Mouse (Mus musculus) MEL (cell line): ENCODE results near the gene Zfp276. TPM values are rescaled to one million over a fixed set of nuclear protein-coding genes. Genes with fewer than 3 reads are reported as not detected.

Experiments
- CHD2 ChIP-seq: IDR thresholded peaks from 2 replicates; pipeline ENCODE4 v1.6.1; 2011; ENCODE audit warnings: low read length, improper control_type of control experiment
- CTCF ChIP-seq, 3 experiments: IDR thresholded peaks in 2 of 3; conservative IDR thresholded peaks in 1 of 3; 2 replicates each; pipeline ENCODE4 v1.5.1; 2011 to 2012; ENCODE audit warnings: low read length in 3 of 3, low read depth in 2 of 3, mild to moderate bottlenecking in 2 of 3, improper control_type of control experiment in 1 of 3, inconsistent platforms in 1 of 3, mixed read lengths in 1 of 3, moderate library complexity in 1 of 3; ENCODE audit not compliant: control insufficient read depth in 1 of 3, insufficient read depth in 1 of 3, poor library complexity in 1 of 3, severe bottlenecking in 1 of 3
- KAT2A ChIP-seq: conservative IDR thresholded peaks from 2 replicates; pipeline ENCODE4 v1.6.1; 2012; ENCODE audit warnings: low read depth, low read length, improper control_type of control experiment, inconsistent platforms
- MEF2A ChIP-seq: IDR thresholded peaks from 2 replicates; pipeline ENCODE4 v1.6.1; 2014; ENCODE audit warnings: low read depth, mild to moderate bottlenecking, inconsistent platforms, low read length, improper control_type of control experiment; ENCODE audit not compliant: poor library complexity, insufficient replicate concordance, severe bottlenecking; ENCODE audit errors: extremely low read depth
- MXI1 ChIP-seq: IDR thresholded peaks from 2 replicates; pipeline ENCODE4 v1.6.1; 2011; ENCODE audit warnings: mild to moderate bottlenecking, low read depth, low read length, improper control_type of control experiment
- MYB ChIP-seq: IDR thresholded peaks from 2 replicates; pipeline ENCODE4 v1.6.1; 2011; ENCODE audit warnings: mild to moderate bottlenecking, low read depth, low read length, improper control_type of control experiment
- MYC ChIP-seq: IDR thresholded peaks from 2 replicates; pipeline ENCODE4 v1.6.1; 2011; ENCODE audit warnings: low read depth, mild to moderate bottlenecking, low read length, improper control_type of control experiment, moderate library complexity
- POLR2A ChIP-seq, 2 experiments: IDR thresholded peaks; 2 replicates each; pipeline ENCODE4 v1.6.1; 2011 to 2012; ENCODE audit warnings: low read length in 2 of 2, mild to moderate bottlenecking in 2 of 2, control low read depth in 1 of 2, improper control_type of control experiment in 1 of 2, low read depth in 1 of 2, moderate library complexity in 1 of 2; ENCODE audit not compliant: control insufficient read depth in 1 of 2, insufficient read depth in 1 of 2, poor library complexity in 1 of 2
- RAD21 ChIP-seq: IDR thresholded peaks from 2 replicates; pipeline ENCODE4 v1.6.1; 2011; ENCODE audit warnings: mild to moderate bottlenecking, low read depth, low read length, improper control_type of control experiment
- TCF12 ChIP-seq: IDR thresholded peaks from 2 replicates; pipeline ENCODE4 v1.6.1; 2014; ENCODE audit warnings: low read depth, mild to moderate bottlenecking, inconsistent platforms, low read length, improper control_type of control experiment, moderate library complexity
- USF2 ChIP-seq, 2 experiments: IDR thresholded peaks; 2 replicates each; pipeline ENCODE4 v1.6.1; 2011 to 2012; ENCODE audit warnings: improper control_type of control experiment in 2 of 2, low read length in 2 of 2, borderline replicate concordance in 1 of 2, inconsistent platforms in 1 of 2, low read depth in 1 of 2, mild to moderate bottlenecking in 1 of 2; ENCODE audit not compliant: insufficient read depth in 1 of 2
- polyA plus RNA-seq, 2 experiments: library from polyadenylated mRNA; stranded (reverse) in 1 of 2; unstranded in 1 of 2; fragments of >175 nt in 1 of 2; fragments of >200 nt in 1 of 2; gene quantifications; 2 replicates each; pipeline versions ENCODE4 v1.2.1 to v1.2.4; 2012; ENCODE audit warnings: low replicate concordance in 2 of 2, low read depth in 1 of 2; ENCODE audit not compliant: insufficient read length in 2 of 2, insufficient read depth in 1 of 2, missing spikeins in 1 of 2
- total RNA-seq: library from RNA; depleted of rRNA; stranded (reverse); fragments of 300-350 nt; gene quantifications from 2 replicates; pipeline ENCODE4 v1.2.3, GENCODE M21; 2012; rRNA removed

The Zfp276 gene
- total and polyA plus RNA-seq, 3 experiments = 16.0 to 19.2 TPM; not detected in 1

DNA sequence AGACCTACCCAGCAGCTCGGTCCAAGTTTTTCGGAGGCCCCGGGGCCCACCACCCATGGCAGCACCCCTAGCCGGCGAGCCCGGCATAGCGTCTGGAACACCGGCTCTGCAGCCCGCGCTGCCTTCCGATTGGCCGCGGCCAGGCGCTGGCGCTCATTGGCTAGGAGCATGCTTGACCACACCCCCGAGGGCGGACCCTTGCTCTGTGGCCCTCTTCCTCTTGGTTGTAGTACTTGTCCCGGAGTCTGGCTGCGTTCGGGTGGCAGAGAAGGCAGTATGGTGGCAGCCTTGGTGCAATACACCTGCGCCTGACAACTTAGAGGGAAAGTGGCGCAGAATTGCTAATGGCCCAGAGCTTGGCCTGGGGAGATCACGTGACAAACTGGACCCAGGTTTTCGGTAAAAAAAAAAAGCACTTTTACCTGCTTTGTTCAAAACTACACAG, 64.5 kb downstream of the Zfp276 start, which contains the start of gene Fanca (continued):
- no peak for TF ChIP-seq CTCF (IDR thresholded peaks at IDR 0.05 in 2 of 3, conservative IDR thresholded peaks at IDR 0.05 in 1 of 3; ENCODE audit: control insufficient read depth in 1 of 3, insufficient read depth in 1 of 3, low read depth in 2 of 3, low read length in 3 of 3, poor library complexity in 1 of 3, severe bottlenecking in 1 of 3)
- no peak for TF ChIP-seq RAD21
- no peak; the same call in 1 of the 2 replicates for TF ChIP-seq MXI1
- 0 out of 4 replicates have a peak, but pooled peaks of 1 of the 2 experiments have one; percentile 21 for TF ChIP-seq USF2 (IDR thresholded peaks at IDR 0.05; ENCODE audit: borderline replicate concordance in 1 of 2, insufficient read depth in 1 of 2, low read depth in 1 of 2, low read length in 2 of 2)
- TF ChIP-seq MYC = no peak
- peak; percentile 83 to 86 for TF ChIP-seq POLR2A (IDR thresholded peaks at IDR 0.05; ENCODE audit: control insufficient read depth in 1 of 2, insufficient read depth in 1 of 2, low read depth in 1 of 2, low read length in 2 of 2, poor library complexity in 1 of 2)
- TF ChIP-seq MYB = no peak
- no peak for TF ChIP-seq TCF12
- TF ChIP-seq KAT2A = no peak
- no peak for TF ChIP-seq MEF2A
- TF ChIP-seq CHD2 = no peak

Other genes starting within 250 kb of the Zfp276 start
- gene Ankrd11, start 211.9 kb upstream of the Zfp276 start, total RNA-seq = 49.2 and 57.8 TPM in 2 replicates
- 100 to 1,000 TPM in 1 of 2 experiments, 10 to 100 TPM in 1; 87.7 to 235 TPM for gene Ankrd11, start 211.9 kb upstream of the Zfp276 start, polyA plus RNA-seq
- 28.9 and 32.0 TPM in 2 replicates for gene Spg7, start 191.3 kb upstream of the Zfp276 start, total RNA-seq
- 10 to 100 TPM in 1 of 2 experiments, not detected in 1; 36.0 TPM for gene Spg7, start 191.3 kb upstream of the Zfp276 start, polyA plus RNA-seq
- gene Rpl13, start 151.8 kb upstream of the Zfp276 start, total RNA-seq = 2,918 and 3,113 TPM in 2 replicates
- 1,000 to 10,000 TPM in 1 of 2 experiments, not detected in 1; 1,306 TPM for gene Rpl13, start 151.8 kb upstream of the Zfp276 start, polyA plus RNA-seq
- 2.2 and 3.5 TPM in 2 replicates for gene Cpne7, start 136.8 kb upstream of the Zfp276 start, total RNA-seq
- gene Cpne7, start 136.8 kb upstream of the Zfp276 start, polyA plus RNA-seq = 1 to 10 TPM in 1 of 2 experiments, not detected in 1; 4.5 TPM
- gene Sult5a1, start 95.9 kb upstream of the Zfp276 start, total RNA-seq = 0.15 TPM in 1 of 2 replicates, not detected in the other
- gene Sult5a1, start 95.9 kb upstream of the Zfp276 start, polyA plus RNA-seq = not detected
- gene Dpep1, start 68.0 kb upstream of the Zfp276 start, total RNA-seq = not detected in 2 replicates
- not detected for gene Dpep1, start 68.0 kb upstream of the Zfp276 start, polyA plus RNA-seq
- 68.6 and 80.5 TPM in 2 replicates for gene Chmp1a, start 41.4 kb upstream of the Zfp276 start, total RNA-seq
- 10 to 100 TPM in 1 of 2 experiments, not detected in 1; 85.7 TPM for gene Chmp1a, start 41.4 kb upstream of the Zfp276 start, polyA plus RNA-seq
- 0.98 and 1.2 TPM in 2 replicates for gene Spata33, start 41.4 kb upstream of the Zfp276 start, total RNA-seq
- 1 to 10 TPM in 1 of 2 experiments, not detected in 1; 1.4 TPM for gene Spata33, start 41.4 kb upstream of the Zfp276 start, polyA plus RNA-seq
- gene Cdk10, start 29.4 kb upstream of the Zfp276 start, total RNA-seq = 23.2 and 28.0 TPM in 2 replicates
- gene Cdk10, start 29.4 kb upstream of the Zfp276 start, polyA plus RNA-seq = 10 to 100 TPM in 1 of 2 experiments, not detected in 1; 43.8 TPM
- gene Spata2l, start 18.0 kb upstream of the Zfp276 start, total RNA-seq = 1.2 and 1.9 TPM in 2 replicates
- 1 to 10 TPM in 1 of 2 experiments, not detected in 1; 3.1 TPM for gene Spata2l, start 18.0 kb upstream of the Zfp276 start, polyA plus RNA-seq
- 3.0 and 4.4 TPM in 2 replicates for gene Vps9d1, start 153 bp downstream of the Zfp276 start, total RNA-seq
- gene Vps9d1, start 153 bp downstream of the Zfp276 start, polyA plus RNA-seq = 10 to 100 TPM in 1 of 2 experiments, not detected in 1; 12.2 TPM
- gene Fanca, start 64.4 kb downstream of the Zfp276 start, total RNA-seq = 22.9 and 32.2 TPM in 2 replicates
- 10 to 100 TPM in 1 of 2 experiments, not detected in 1; 75.9 TPM for gene Fanca, start 64.4 kb downstream of the Zfp276 start, polyA plus RNA-seq
- gene Spire2, start 78.5 kb downstream of the Zfp276 start, total RNA-seq = 1.1 and 2.8 TPM in 2 replicates
- gene Spire2, start 78.5 kb downstream of the Zfp276 start, polyA plus RNA-seq = 1 to 10 TPM in 1 of 2 experiments, not detected in 1; 5.4 TPM
- gene Tcf25, start 119.6 kb downstream of the Zfp276 start, total RNA-seq = 107 TPM in 2 replicates
- gene Tcf25, start 119.6 kb downstream of the Zfp276 start, polyA plus RNA-seq = 100 to 1,000 TPM in 1 of 2 experiments, not detected in 1; 327 TPM
- 0.31 and 0.36 TPM in 2 replicates for gene Mc1r, start 152.9 kb downstream of the Zfp276 start, total RNA-seq
- gene Mc1r, start 152.9 kb downstream of the Zfp276 start, polyA plus RNA-seq = under 1 TPM in 1 of 2 experiments, not detected in 1; 0.45 TPM
- gene Tubb3, start 157.2 kb downstream of the Zfp276 start, total RNA-seq = 0.69 TPM in 2 replicates
- 1 to 10 TPM in 1 of 2 experiments, not detected in 1; 1.4 TPM for gene Tubb3, start 157.2 kb downstream of the Zfp276 start, polyA plus RNA-seq
- gene Def8, start 169.3 kb downstream of the Zfp276 start, total RNA-seq = 23.8 and 26.0 TPM in 2 replicates
- 10 to 100 TPM in 1 of 2 experiments, not detected in 1; 34.0 TPM for gene Def8, start 169.3 kb downstream of the Zfp276 start, polyA plus RNA-seq
- 27.5 and 31.0 TPM in 2 replicates for gene Afg3l1, start 223.7 kb downstream of the Zfp276 start, total RNA-seq
- gene Afg3l1, start 223.7 kb downstream of the Zfp276 start, polyA plus RNA-seq = 10 to 100 TPM in 1 of 2 experiments, not detected in 1; 68.4 TPM